Mouse (Mus musculus) urinary bladder, postnatal 36 days (tissue): ENCODE measurements around the gene Nkx2-1.

Experiments used
- DNase-seq, 2 experiments: peaks; one replicate each; pipeline ENCODE4 v3.0.0; 2022; ENCODE audit warnings: low spot score in 2 of 2, mixed read lengths in 1 of 2

The Nkx2-1 gene

GRCm38 (mm10) chr12:56522191-56522590 is 14.5 kb downstream of the Nkx2-1 start:
- DNase-seq = no peak

GRCm38 (mm10) chr12:56521106-56521840 is 15.4 kb downstream of the Nkx2-1 start:
- no peak for DNase-seq

GRCm38 (mm10) chr12:56520396-56521105 is 16.2 kb downstream of the Nkx2-1 start:
- DNase-seq = no peak

- no peak for DNase-seq
These were observed 16.9 kb downstream of the Nkx2-1 start for GRCm38 (mm10) chr12:56519738-56520191.

- no peak for DNase-seq
These were observed 17.5 kb downstream of the Nkx2-1 start for GRCm38 (mm10) chr12:56519071-56519737.

GRCm38 (mm10) chr12:56518221-56518620 is 18.5 kb downstream of the Nkx2-1 start:
- DNase-seq = no peak

GRCm38 (mm10) chr12:56514831-56515230 is 21.9 kb downstream of the Nkx2-1 start:
- DNase-seq = no peak

- DNase-seq = no peak
These were observed 28.3 kb downstream of the Nkx2-1 start for GRCm38 (mm10) chr12:56508413-56508812.

- no peak for DNase-seq
These were observed 49.7 kb downstream of the Nkx2-1 start for GRCm38 (mm10) chr12:56487046-56487445.

- no peak for DNase-seq
These were observed 54.1 kb downstream of the Nkx2-1 start for GRCm38 (mm10) chr12:56482606-56483005.
